In the genomic region with DNA sequence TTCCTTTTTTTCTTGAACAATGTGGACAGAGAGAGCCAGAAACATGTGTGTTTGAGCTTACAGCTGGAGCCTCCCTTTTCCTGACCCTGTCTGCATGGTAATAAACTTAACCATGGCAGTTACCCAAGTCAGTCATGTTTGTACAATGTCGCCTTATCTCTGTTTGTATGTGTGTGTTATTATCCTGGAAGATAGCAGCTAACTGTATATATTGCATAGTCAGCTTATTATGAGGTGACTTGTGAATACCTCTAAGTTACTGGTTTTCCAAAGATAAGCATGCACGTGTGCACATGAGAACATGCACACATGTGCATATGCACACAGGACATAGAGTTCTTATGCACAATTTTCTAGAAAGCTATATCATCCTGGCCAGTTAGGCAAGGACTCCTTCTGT, we compare ENCODE assay signal across 24 mouse cellular contexts. TPM values are rescaled to one million over a fixed set of nuclear protein-coding genes. Genes with fewer than 3 reads are reported as not detected.
DNase-seq lines count a peak whose midpoint lies in the region; ATAC-seq and TF ChIP-seq lines count a peak whose summit lies in the region.
"Had no signal": no experiment of that assay in that cellular context is flagged by ENCODE, and none has a peak within 500 bp of the region (broad histone marks: within the 10 kb centered on the region; RNA-seq: fewer than 3 reads in every experiment).

No protein-coding gene starts in this region.

- TF ChIP-seq CTCF in liver, postnatal 0 days (IDR thresholded peaks at IDR 0.05; ENCODE audit: low read depth): no peak
- TF ChIP-seq CTCF in lung, postnatal 0 days (IDR thresholded peaks at IDR 0.05): no peak

- peak; percentile 51 for ATAC-seq in intestine, embryonic 16.5 days
- no peak for ATAC-seq in intestine, embryonic 15.5 days
- no peak for ATAC-seq in liver, postnatal 0 days
- ATAC-seq in liver, embryonic 11.5 days (replicated peaks; ENCODE audit: low FRiP score): no peak
- no peak for ATAC-seq in lung, postnatal 0 days
- 0 out of 2 replicates have a peak, but pooled peaks have one; percentile 30 for ATAC-seq in megakaryocyte-erythroid progenitor cell, adult 5-6 weeks (replicated peaks; ENCODE audit: low FRiP score, low TSS enrichment, poor library complexity, severe bottlenecking)
- ATAC-seq: activated CD4-positive, CD25-positive, alpha-beta regulatory T cell, adult 4 months; forebrain, embryonic 13.5 days; forebrain, embryonic 16.5 days had no signal

- H3K27me3 ChIP-seq in intestine, embryonic 16.5 days (replicated peaks; ENCODE audit: control insufficient read depth, insufficient read depth, low read length): no peaks in the 10 kb centered on the region
- H3K27me3 ChIP-seq in intestine, embryonic 15.5 days (replicated peaks): no peaks in the 10 kb centered on the region
- no peaks in the 10 kb centered on the region for H3K27me3 ChIP-seq in liver, postnatal 0 days (ENCODE audit: insufficient read depth, low read length)
- H3K27me3 ChIP-seq in liver, embryonic 11.5 days (replicated peaks; ENCODE audit: control insufficient read depth, insufficient read depth, low read length): peaks cover 6% of the 10 kb centered on the region
- H3K27me3 ChIP-seq in lung, postnatal 0 days (replicated peaks; ENCODE audit: insufficient read depth, low read length): no peaks in the 10 kb centered on the region
- H3K27me3 ChIP-seq: forebrain, embryonic 13.5 days; hindbrain, embryonic 12.5 days; hindbrain, embryonic 15.5 days had no signal

- no peaks in the 10 kb centered on the region for H3K9me3 ChIP-seq in intestine, embryonic 16.5 days (ENCODE audit: control insufficient read depth, low read length)
- H3K9me3 ChIP-seq in intestine, embryonic 15.5 days: no peaks in the 10 kb centered on the region
- no peaks in the 10 kb centered on the region for H3K9me3 ChIP-seq in liver, postnatal 0 days (ENCODE audit: low read length)
- no peaks in the 10 kb centered on the region for H3K9me3 ChIP-seq in liver, embryonic 11.5 days (ENCODE audit: control insufficient read depth, low read length)
- no peaks in the 10 kb centered on the region for H3K9me3 ChIP-seq in lung, postnatal 0 days (ENCODE audit: low read length)
- H3K9me3 ChIP-seq: forebrain, embryonic 10.5 days; forebrain, embryonic 13.5 days; hindbrain, embryonic 12.5 days; hindbrain, embryonic 15.5 days had no signal

- H3K36me3 ChIP-seq in intestine, embryonic 16.5 days (ENCODE audit: control insufficient read depth, insufficient read depth, low read length): no peaks in the 10 kb centered on the region
- H3K36me3 ChIP-seq in intestine, embryonic 15.5 days: no peaks in the 10 kb centered on the region
- H3K36me3 ChIP-seq in liver, postnatal 0 days (replicated peaks; ENCODE audit: insufficient read depth, low read length): no peaks in the 10 kb centered on the region
- H3K36me3 ChIP-seq in liver, embryonic 11.5 days (ENCODE audit: control insufficient read depth, insufficient read depth, low read length): no peaks in the 10 kb centered on the region
- no peaks in the 10 kb centered on the region for H3K36me3 ChIP-seq in lung, postnatal 0 days (ENCODE audit: insufficient read depth, low read length)
- H3K36me3 ChIP-seq: forebrain, embryonic 10.5 days; hindbrain, embryonic 12.5 days; hindbrain, embryonic 15.5 days had no signal

- no peak overlapping the region for H3K4me2 ChIP-seq in intestine, embryonic 16.5 days (ENCODE audit: low read depth, low read length)
- no peak overlapping the region for H3K4me2 ChIP-seq in intestine, embryonic 15.5 days (replicated peaks)
- no peak overlapping the region for H3K4me2 ChIP-seq in liver, postnatal 0 days (ENCODE audit: low read depth, low read length)
- no peak overlapping the region for H3K4me2 ChIP-seq in liver, embryonic 11.5 days
- H3K4me2 ChIP-seq in lung, postnatal 0 days (replicated peaks; ENCODE audit: low read depth, low read length): no peak overlapping the region
- H3K4me2 ChIP-seq: forebrain, embryonic 13.5 days; heart, embryonic 11.5 days; hindbrain, embryonic 12.5 days; hindbrain, embryonic 15.5 days had no signal

- DNase-seq in liver, postnatal 0 days: no peak
- DNase-seq in liver, embryonic 11.5 days (ENCODE audit: low spot score): no peak
- peak; percentile 15 for DNase-seq in lung, postnatal 0 days (ENCODE audit: low spot score)
- no peak for DNase-seq in lung, postnatal 4 days
- DNase-seq in gastrocnemius, adult 18-20 months (ENCODE audit: low spot score): no peak
- DNase-seq: adrenal gland, adult 8-10 months; adrenal gland, postnatal 25 days; cerebellum, adult 11-12 months; cerebellum, adult 8-10 months; cerebellum, postnatal 10 days; gastrocnemius, adult 2 months; gastrocnemius, postnatal 14 days had no signal

- H3K9ac ChIP-seq in intestine, embryonic 16.5 days (ENCODE audit: low read depth, low read length): no peak overlapping the region
- H3K9ac ChIP-seq in intestine, embryonic 15.5 days: no peak overlapping the region
- H3K9ac ChIP-seq in liver, postnatal 0 days (replicated peaks): no peak overlapping the region
- no peak overlapping the region for H3K9ac ChIP-seq in liver, embryonic 11.5 days (ENCODE audit: low read depth, low read length)
- no peak overlapping the region for H3K9ac ChIP-seq in lung, postnatal 0 days (replicated peaks; ENCODE audit: low read depth)
- H3K9ac ChIP-seq: forebrain, embryonic 13.5 days; hindbrain, embryonic 12.5 days; hindbrain, embryonic 15.5 days had no signal

- H3K4me3 ChIP-seq in intestine, embryonic 16.5 days (ENCODE audit: low read length): no peak overlapping the region
- H3K4me3 ChIP-seq in intestine, embryonic 15.5 days (replicated peaks): no peak overlapping the region
- H3K4me3 ChIP-seq in liver, postnatal 0 days (ENCODE audit: low read depth, low read length): no peak overlapping the region
- H3K4me3 ChIP-seq in liver, embryonic 11.5 days (ENCODE audit: low read depth, low read length): no peak overlapping the region
- no peak overlapping the region for H3K4me3 ChIP-seq in lung, postnatal 0 days (ENCODE audit: low read depth, low read length)
- H3K4me3 ChIP-seq: forebrain, embryonic 10.5 days; forebrain, embryonic 13.5 days; gastrocnemius, adult 2 months; hindbrain, embryonic 12.5 days; hindbrain, embryonic 15.5 days had no signal

- H3K4me1 ChIP-seq in intestine, embryonic 16.5 days (ENCODE audit: control insufficient read depth, insufficient read depth, low read length): no peaks in the 10 kb centered on the region; the same call in 1 of the 2 replicates
- no peaks in the 10 kb centered on the region for H3K4me1 ChIP-seq in intestine, embryonic 15.5 days (replicated peaks)
- H3K4me1 ChIP-seq in liver, postnatal 0 days (ENCODE audit: insufficient read depth): no peaks in the 10 kb centered on the region
- no peaks in the 10 kb centered on the region for H3K4me1 ChIP-seq in liver, embryonic 11.5 days (replicated peaks; ENCODE audit: control insufficient read depth, insufficient read depth, low read length)
- H3K4me1 ChIP-seq in lung, postnatal 0 days (ENCODE audit: insufficient read depth, low read depth, low read length): no peaks in the 10 kb centered on the region
- H3K4me1 ChIP-seq: hindbrain, embryonic 12.5 days; hindbrain, embryonic 15.5 days had no signal

- WGBS in intestine, embryonic 16.5 days: 53% methylated on average over 2 of the region's 2 CpGs
- 63% methylated on average over 2 of the region's 2 CpGs for WGBS in intestine, embryonic 15.5 days
- WGBS in liver, postnatal 0 days (ENCODE audit: insufficient replicate concordance): 44% methylated on average over 2 of the region's 2 CpGs
- 62% methylated on average over 2 of the region's 2 CpGs for whole genome bisulfite sequencing in liver, embryonic 11.5 days
- WGBS in lung, postnatal 0 days: 50% methylated on average over 2 of the region's 2 CpGs

- H3K27ac ChIP-seq in intestine, embryonic 16.5 days (ENCODE audit: low read length): no peak overlapping the region
- H3K27ac ChIP-seq in intestine, embryonic 15.5 days: no peak overlapping the region
- no peak overlapping the region for H3K27ac ChIP-seq in liver, postnatal 0 days (ENCODE audit: low read depth)
- no peak overlapping the region for H3K27ac ChIP-seq in liver, embryonic 11.5 days (ENCODE audit: low read depth, low read length)
- no peak overlapping the region for H3K27ac ChIP-seq in lung, postnatal 0 days (ENCODE audit: low read length)
- H3K27ac ChIP-seq: forebrain, embryonic 10.5 days; forebrain, embryonic 13.5 days; gastrocnemius, adult 2 months; hindbrain, embryonic 12.5 days; hindbrain, embryonic 15.5 days had no signal

- TF ChIP-seq EP300 in liver, postnatal 0 days (IDR thresholded peaks at IDR 0.05; ENCODE audit: low read depth): 0 out of 2 replicates have a peak, but pooled peaks have one; percentile 16
- TF ChIP-seq EP300 in lung, postnatal 0 days (IDR thresholded peaks at IDR 0.05): no peak

RNA-seq across cellular contexts. Expression of gene Dennd1a, which starts 13.8 kb away (rescaled TPM):
- polyA plus RNA-seq in intestine, embryonic 16.5 days (2015; fragmentation: Nextera tagmentation; extraction: Ambion mirVana): 9.6 and 11.1 TPM in 2 replicates
- polyA plus RNA-seq in intestine, embryonic 15.5 days (2015; fragmentation: Nextera tagmentation; extraction: Ambion mirVana): 10.6 and 11.2 TPM in 2 replicates
- polyA plus RNA-seq in liver, postnatal 0 days (2015; fragmentation: Nextera tagmentation; extraction: Ambion mirVana): 3.6 and 3.8 TPM in 2 replicates
- polyA plus RNA-seq in liver, embryonic 11.5 days (2014; fragmentation: Nextera tagmentation; extraction: Ambion mirVana): 10.6 and 11.8 TPM in 2 replicates
- 4.4 and 5.5 TPM in 2 replicates for polyA plus RNA-seq in lung, postnatal 0 days (2015; fragmentation: Nextera tagmentation; extraction: Ambion mirVana)
- total RNA-seq in megakaryocyte-erythroid progenitor cell, adult 5-6 weeks (2014; fragmentation: Nextera tagmentation): 28.3 and 37.0 TPM in 2 replicates
- total RNA-seq in megakaryocyte-erythroid progenitor cell, adult 5-6 weeks (2017): 17.6 and 34.2 TPM in 2 replicates
- total RNA-seq in gastrocnemius, adult 18-20 months (2021): 10 to 100 TPM; 27.7 to 27.9 TPM

RNA-seq across cellular contexts. Expression of gene Lhx2, which starts 38.1 kb away (rescaled TPM):
- polyA plus RNA-seq in intestine, embryonic 16.5 days (2015; fragmentation: Nextera tagmentation; extraction: Ambion mirVana): 0.05 TPM in 1 of 2 replicates, not detected in the other
- 0.09 and 0.44 TPM in 2 replicates for polyA plus RNA-seq in intestine, embryonic 15.5 days (2015; fragmentation: Nextera tagmentation; extraction: Ambion mirVana)
- polyA plus RNA-seq in liver, postnatal 0 days (2015; fragmentation: Nextera tagmentation; extraction: Ambion mirVana): 1.7 and 2.8 TPM in 2 replicates
- 10.5 and 11.0 TPM in 2 replicates for polyA plus RNA-seq in liver, embryonic 11.5 days (2014; fragmentation: Nextera tagmentation; extraction: Ambion mirVana)
- polyA plus RNA-seq in lung, postnatal 0 days (2015; fragmentation: Nextera tagmentation; extraction: Ambion mirVana): not detected in 2 replicates
- total RNA-seq in megakaryocyte-erythroid progenitor cell, adult 5-6 weeks (2014; fragmentation: Nextera tagmentation): not detected in 2 replicates
- not detected in 2 replicates for total RNA-seq in megakaryocyte-erythroid progenitor cell, adult 5-6 weeks (2017)
- total RNA-seq in gastrocnemius, adult 18-20 months (2021): not detected
- total RNA-seq: adrenal gland, adult 8-10 months; adrenal gland, postnatal 25 days; hematopoietic stem cell, adult 5-6 weeks had no signal
- polyA plus RNA-seq: activated CD4-positive, CD25-positive, alpha-beta regulatory T cell, adult 4 months; heart, postnatal 0 days had no signal

Comparison
In these comparisons a context has a peak if more than half of its experiments do, and no peak if none do; other contexts are left out.
1. ATAC-seq: peak in intestine, embryonic 16.5 days (single experiment) and megakaryocyte-erythroid progenitor cell, adult 5-6 weeks (single experiment); none in intestine, embryonic 15.5 days (single experiment), liver, postnatal 0 days (single experiment), liver, embryonic 11.5 days (single experiment) and lung, postnatal 0 days (single experiment).